Mouse (Mus musculus) skeletal muscle tissue, adult 2 months (tissue): ENCODE data around the gene Cars2.
"Not testable (repeated sequence)": the region's sequence is repeated elsewhere in the genome, so short reads cannot be mapped to it uniquely, and the experiment has no call there.

ENCODE experiments used
- DNase-seq: peaks from one replicate; pipeline ENCODE4 v3.0.0-alpha.2; 2012; ENCODE audit warnings: low read depth, low spot score

The Cars2 gene

DNA sequence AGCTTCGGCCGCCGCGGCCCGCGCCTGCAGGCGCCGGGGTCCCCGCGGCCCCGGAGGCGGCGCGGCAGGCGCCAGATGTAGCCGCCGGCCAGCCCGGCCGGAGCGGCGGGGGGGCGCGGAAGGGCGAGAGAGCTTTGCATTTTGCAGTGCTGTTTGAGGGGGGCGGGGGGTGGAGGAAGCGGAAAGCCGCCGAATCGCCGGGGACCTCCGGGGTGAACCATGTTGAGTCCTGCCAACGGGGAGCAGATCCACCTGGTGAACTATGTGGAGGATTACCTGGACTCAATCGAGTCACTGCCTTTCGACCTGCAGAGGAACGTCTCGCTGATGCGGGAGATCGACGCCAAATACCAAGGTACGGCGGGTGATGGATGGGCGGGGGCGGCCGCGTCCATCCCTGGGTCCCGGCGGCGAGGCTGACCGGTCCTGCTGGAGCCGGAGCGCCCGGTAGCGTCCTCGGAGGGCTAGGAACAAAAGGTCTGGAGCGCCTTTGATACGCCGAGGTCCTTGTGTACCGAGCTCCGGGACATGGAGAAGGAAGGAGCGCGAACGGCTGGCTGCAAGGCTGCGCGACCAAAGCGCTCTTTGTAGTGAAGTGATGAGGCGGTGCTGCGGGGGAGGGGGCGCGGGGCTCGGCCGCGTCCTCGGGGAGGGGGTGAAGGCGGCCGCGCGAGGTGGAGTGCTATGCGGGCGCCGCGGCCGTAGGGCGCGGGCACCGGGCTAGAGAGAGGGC, 6.3 kb upstream of the Cars2 start:
- no peak for DNase-seq

DNA sequence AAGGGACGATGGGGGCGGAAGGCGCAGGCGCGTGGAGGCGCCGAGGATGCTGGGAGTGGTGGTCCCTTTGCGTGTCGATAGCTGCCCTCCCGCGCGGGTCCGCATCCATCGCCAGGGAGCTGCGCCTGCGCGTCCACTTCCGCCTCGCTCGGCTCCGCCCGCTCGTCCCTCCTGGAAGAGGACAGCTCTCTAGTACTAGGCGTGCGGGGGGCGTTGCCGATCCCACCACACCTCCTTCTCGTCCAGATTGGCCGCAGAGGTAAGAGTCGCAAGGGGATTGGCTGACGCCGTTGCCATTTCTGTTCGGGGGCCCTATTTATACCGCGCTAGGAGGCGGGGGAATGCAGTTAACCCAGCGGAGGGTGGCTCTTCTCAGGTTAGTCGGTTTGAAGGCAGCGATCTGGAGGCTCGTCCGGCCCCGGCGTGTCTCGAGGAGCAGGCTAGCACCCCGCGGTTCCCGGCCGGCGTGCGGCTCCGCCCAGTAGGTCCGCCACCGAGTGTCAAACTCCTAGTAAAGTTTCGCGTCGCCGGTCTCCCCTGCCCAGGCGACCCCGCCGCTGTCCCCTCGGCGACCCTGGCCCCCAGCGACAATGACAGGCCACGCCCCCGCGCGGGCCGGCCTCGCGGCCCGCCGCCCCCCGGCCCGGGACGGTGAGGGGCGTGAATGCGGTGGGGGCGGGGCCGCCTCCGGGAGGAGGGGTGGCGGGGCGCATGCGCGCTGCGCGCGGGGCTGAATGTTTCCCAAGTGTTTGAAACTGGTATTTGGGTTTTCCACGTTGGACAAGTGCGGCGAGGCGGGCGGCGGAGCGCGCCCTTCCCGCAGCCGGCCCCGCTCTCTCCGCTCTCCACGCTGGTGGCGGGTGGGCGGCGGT, 5.4 kb upstream of the Cars2 start:
- DNase-seq, result peak; percentile 100

DNA sequence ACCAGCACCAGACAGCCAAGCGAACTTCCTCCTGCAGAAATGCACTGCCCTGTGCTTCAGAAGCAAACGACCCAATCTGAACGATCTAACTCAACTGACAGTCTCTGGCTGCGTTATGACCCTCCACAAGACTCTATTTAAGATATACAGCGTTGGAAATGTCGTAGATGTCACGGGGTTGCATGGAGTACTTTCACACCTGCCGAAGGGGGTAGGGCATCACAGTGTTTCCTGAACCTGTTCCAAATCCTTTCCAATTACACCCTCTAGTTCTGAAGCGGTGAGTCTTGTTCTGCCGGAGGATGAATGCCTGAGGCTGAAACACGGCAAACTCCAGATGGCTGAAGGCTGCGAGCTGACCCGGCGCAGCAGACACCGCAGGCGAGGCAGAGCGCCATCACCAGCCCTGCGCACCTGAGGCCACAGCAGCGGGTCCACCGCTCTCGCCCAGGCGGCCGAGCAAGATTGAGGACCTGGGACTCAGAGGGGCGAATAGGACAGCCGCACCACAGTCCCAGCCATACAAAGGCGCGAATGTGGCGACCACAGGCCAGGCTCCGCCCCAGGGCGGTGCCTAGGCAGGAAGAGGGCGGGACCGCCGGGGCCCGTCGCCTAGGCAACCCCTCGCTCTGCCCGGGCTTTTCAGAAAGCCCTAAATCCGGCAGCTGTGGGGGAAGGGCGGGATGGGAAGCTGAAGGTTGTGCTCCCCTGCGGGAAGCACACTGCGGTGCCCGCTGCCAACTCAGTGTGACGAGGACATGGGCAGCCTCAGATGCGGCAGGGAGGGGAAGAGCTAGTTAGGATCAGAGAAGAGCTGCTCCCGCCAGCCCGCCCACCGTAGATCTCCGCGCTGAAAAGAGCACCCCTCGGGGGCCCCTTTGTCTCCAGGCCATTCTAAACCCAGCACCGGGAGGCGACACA, 4.5 kb upstream of the Cars2 start, which contains the start of gene Ing1:
Ing1 (plus strand) TSS at position 773 of the 921 bp plus-strand sequence.
- DNase-seq, result peak; percentile 91

DNA sequence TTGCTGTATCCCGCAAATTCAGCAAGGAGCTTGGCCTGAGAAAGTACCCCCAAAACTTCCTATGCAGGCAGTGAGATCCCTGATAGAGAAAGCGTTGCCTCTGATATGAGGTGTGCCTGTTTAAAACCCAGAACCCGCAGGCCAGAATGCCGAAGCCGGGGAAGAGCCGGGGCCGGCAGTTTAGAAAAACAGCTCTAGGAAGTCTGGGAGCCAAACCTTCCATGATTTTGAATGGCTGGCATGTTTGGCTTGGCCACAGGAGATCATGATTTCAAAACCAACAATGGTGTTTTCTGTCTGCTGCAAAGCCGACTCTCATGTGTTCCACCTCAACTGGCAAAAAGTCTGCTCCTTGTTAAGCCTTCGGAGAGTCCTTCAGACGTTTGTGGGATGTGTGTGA, 1.8 kb upstream of the Cars2 start:
- no peak for DNase-seq

DNA sequence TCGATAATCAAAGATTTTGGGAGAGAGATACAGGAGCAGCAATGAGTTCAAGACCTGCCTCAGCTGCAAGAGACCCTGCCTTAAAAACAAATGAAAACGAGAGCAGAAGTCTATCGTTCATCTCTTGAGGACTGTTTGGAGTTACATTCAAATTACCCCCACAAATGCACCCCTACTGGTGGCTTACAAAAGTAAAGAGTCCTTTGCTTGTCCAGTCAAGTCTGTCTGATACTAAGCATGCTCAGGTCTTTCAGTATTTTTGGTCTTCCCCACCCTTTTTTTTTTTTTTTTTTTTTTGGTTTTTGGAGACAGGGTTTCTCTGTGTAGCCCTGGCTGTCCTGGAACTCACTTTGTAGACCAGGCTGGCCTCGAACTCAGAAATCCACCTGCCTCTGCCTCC, 914 bp upstream of the Cars2 start:
- not testable (repeated sequence) for DNase-seq

DNA sequence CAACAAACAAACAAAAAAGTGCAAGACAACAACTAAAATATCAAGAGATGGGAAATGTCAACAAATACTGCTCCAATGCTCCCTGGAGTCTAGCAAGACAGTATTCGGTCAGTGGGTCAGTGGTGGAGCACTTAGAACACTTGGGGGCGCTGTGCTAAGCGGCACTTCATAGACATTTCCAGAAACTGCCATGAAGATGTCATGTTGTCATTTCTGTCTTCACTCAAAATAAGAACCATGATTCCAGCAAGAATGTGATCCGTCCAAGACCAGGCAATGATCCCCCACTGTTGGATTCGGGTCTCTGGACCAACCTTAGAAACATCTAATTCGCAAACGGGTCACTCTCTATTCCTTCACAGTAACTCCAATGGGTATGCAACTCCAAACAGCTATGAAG, 877 bp downstream of the Cars2 start:
- no peak for DNase-seq

DNA sequence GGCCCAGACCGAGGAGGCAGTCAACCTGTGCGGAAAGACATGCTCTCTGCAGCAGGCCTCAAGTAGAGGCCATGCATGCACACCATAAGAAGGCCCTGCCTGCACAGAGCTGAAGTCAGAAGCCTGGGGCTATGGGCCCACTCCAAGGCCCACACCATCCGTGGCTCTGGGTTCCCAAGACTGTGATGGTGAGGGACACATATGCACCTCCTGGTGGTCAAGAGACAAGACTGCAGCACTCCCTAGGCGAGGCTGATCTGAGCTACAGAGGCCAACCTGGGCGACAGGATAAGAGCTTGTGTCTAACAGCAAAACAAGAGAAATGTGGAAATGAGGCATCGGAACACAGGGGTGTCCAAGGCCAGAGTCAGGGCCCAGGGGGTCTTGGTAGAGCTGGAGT, 3.5 kb downstream of the Cars2 start:
- DNase-seq, result no peak

DNA sequence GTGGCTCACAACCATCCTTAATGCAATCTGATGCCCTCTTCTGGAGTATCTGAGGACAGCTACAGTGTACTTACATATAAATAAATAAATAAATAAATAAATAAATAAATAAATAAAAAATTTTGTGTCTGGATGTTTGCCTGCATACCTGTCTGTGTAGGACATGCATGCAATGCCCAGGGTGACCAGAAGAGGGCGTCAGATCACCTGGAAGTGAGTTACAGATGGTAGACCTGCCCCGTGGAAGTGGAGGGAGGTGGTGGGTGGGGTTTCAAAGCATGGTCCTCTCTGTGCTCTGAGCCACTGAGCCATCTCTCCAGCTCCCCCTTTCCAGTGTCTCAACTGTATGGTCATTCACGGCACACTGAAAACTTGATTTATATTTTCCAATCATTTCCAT, 6.2 kb downstream of the Cars2 start:
- peak; percentile 54 for DNase-seq

DNA sequence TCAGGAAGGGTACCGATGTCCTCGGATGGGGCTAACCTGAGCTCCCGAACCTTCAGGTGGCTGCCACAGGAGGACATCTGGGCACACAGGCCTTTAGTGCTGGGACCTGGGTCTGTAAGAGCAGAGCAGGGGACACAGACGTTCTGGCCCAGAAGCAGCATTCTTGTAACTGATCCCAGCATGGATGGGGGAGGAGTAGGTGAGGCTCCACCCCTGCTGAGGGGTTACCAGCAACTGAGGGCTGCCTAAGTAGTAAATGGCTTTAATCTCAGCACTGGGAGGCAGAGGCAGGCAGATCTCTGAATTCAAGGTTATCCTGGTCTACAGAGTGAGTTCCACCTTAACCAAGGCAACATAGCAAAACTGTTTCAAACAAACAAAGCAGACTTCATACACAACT, 7.7 kb downstream of the Cars2 start:
- DNase-seq, result no peak

DNA sequence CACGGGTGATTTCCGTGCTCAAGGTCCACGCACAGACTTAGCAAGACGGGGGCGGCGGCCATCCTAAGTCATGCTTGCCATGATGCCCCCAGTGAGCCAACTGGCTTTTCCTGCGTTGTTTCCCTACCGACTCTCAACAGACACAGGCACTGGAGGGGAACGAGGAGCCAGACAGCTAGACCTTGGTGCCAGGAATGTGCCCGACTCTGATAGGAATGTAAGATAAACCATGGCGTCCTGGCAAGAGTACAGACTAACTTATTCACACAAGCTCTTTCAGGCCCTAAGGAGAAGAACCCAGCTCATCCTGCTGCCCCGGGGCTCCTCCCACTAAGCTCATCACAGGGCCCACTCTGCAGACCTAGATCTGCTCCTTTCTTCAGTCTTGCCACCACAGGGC, 8.6 kb downstream of the Cars2 start:
- no peak for DNase-seq

DNA sequence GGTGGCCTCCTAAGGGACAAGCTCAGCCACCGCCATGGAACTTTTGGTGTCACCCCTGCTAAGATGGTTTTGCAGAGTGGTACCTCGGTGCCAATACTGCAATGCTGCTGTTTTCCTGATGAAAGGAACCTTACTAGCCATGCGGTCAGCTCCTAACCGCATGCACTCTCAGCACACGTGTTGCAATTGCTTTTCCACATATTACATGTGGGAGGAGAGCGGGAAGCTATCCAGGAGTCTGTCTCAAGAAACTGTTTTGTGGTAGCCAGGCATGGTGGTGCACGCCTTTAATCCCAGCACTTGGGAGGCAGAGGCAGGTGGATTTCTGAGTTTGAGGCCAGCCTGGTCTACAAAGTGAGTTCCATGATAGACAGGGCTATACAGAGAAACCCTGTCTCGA, 10.4 kb downstream of the Cars2 start:
- DNase-seq, result no peak

DNA sequence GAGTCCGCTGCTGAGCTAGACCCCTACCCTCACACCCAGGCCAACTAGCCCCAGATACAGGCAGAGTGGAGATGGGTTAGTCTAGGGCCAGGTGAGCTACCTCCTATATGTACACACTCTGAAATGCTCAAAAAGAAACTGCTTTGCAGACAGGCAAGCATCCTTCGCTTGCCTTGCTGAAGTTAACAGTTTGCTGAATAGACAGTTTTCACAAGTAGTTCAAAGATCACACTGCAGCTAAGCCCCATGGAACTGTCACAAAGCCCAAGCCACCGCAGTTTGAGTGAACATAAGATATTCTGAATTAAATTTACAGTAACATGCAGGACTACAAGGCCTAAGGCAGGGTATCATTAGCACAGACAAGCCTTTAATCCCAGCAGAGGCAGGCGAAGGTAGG, 11.5 kb downstream of the Cars2 start:
- no peak for DNase-seq

DNA sequence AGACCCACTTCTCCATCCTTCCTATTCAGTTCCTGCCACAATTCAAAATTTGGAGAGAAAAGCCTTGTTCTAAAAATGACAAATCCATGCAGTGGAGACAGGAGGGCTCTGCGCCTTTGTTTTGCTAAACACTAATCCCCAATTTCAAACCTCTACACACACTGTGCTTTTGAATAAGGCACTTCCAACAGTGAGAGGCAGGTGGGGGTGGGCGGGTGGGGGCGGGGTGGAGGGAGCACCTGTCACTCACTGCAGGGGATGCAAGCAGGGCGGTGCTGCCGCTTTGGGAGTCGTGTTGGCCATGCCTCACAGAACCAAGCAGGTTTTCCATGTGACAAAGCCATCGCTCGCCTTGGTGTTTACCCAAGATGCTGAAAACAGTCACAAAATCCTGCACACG, 16.1 kb downstream of the Cars2 start:
- no peak for DNase-seq

DNA sequence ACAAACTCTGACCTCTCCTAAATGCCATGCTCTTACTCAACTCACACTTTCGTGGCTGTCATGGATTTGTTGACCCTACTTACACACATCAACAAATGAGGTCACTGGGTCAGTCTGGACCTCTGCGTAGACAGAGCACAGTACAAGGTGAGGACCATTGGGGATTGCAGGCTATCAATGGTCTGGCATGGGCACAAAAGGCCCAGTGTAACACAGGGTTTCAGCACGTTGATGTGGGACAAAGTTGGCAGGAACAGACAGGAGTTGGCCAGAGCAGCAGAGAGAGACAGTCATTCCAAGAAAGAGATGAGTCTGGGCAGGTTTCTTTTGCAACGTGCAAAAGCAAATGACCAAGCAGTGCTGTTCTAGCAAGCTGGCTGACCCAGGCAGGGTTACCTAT, 19.7 kb downstream of the Cars2 start:
- DNase-seq, result no peak

DNA sequence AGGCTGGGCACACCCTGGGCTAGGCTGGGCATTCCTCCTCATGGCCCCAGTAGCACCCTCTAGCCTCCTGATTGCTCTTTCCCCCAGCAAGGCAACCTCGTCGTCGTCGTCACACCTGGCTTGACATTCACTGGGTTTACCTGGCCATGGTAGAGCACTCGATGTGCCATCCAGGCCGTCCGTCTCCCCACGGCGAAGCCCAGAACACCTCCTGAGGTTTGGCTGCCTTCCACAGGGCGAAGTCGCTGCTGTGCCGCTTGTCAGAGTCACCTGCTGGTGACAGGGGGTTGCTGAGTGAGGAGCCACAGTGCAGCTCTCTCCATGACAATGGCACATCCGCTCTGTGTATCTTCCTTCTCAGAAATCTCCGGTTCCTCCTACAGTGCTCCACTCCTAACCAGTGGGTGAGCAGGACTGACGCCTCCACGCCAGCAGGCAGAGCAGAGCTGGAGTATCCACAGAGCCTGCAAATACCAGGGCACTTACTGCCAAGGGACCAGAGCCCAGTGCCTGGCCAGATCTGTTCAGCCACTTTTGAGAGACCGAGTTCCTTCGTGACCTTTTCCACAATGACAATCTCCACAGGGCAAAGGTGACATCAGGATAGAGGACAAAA, 20.3 kb downstream of the Cars2 start:
- no peak for DNase-seq

DNA sequence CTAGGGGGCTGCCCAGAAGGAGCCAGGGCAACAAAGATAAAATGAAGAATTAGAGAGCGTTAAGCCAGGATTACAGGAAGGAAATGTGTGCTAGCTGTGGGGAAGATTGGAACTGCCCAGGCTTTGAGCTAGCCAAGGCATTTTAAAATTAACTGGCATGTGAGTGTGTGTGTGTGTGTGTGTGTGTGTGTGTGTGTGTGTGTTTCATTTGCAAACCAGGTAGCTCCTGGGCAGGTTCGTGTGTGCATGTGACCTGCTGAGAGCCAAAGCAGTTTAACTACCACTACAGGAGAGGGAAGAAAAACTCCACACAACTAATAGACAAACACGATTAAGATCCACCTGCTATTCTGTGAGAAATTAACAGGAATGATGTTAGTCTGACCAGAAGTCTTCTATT, 27.3 kb downstream of the Cars2 start:
- no peak for DNase-seq

DNA sequence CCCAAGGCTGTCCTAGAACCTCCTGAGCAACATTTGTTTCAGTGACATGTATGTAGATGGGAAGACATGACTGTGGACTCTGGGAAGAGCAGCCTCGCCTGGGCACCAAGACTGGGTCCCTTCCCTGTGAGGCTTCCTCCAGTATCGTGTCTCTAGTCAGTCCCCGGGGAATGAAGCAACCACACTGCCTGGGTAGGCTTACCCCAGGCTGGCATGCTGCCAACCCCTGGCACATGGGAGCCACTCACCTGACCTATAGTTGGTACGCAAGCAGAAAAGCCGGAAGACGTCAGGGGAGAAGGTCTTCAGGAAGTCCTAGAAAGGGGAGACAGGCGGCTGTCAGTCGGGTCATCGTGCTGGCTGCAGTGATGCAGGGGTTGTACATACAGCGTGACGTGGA, 31.9 kb downstream of the Cars2 start:
- peak; percentile 23 for DNase-seq

DNA sequence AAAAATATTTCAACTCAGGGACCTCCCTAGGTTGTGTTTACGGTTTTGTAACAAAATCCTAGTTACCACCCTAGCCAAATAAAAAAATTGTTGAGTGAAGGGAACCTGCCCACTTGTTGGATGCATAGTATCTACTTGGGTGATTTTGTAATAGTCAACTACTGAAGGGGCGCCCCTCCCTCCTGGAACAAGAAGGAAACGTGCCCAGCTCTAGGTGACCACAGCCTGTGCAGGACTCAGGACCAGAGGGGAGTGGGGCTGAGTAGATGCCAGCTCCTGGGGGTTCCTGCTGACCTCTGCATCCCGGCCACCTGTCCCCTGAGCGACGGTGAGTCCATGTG, 32.6 kb downstream of the Cars2 start:
- DNase-seq, result no peak

DNA sequence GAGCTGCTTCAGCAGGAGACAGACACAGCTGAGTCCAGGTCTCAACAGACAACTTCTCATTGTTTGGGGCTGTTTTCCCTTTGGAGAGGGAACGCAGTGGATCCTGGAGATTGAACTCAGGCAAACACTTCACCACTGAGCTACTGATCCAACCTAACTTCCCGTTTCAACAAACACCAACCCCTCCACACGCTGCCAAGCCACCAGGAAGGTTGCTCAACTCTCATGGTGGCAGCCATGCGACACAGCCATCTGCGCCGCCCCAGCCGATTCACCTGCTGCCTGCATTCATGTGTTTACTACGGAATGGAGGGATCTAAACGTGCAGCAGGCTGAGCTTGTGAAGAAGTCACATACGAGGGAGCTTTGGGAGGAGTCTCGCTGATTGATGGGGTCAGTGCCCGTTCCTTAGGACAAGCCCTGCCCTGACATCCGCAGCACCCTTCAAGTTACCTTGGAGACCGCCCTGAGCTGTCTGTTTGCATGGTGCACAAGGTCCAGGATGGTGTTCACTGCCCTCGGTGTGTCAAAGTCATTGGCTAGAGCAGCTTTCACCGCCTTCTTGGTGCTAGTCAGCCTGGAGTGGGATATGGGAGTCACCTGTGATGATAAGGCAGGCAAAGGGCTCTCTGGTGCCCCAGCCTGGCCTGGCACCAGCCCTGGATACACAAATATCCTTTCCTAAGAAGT, 33.1 kb downstream of the Cars2 start:
- no peak for DNase-seq

DNA sequence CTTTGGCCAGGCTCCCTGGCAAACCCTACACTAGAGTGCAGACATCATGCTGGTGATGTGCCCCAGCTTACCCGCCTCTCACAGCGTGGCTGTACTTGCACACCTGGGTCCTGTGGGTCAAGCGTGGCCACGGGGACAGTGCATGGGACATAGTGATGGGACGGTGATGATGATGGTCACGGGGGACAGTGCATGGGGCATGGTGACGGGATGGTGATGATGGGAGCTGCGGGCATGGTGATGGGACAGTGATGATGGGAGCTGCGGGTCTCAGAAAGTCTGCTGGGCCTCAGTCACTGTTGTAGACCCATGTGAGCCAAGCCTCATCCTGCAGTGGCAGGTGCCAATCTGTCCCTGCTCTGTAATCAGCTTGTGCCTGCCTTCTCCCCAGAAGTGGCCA, 34.3 kb downstream of the Cars2 start:
- no peak for DNase-seq

DNA sequence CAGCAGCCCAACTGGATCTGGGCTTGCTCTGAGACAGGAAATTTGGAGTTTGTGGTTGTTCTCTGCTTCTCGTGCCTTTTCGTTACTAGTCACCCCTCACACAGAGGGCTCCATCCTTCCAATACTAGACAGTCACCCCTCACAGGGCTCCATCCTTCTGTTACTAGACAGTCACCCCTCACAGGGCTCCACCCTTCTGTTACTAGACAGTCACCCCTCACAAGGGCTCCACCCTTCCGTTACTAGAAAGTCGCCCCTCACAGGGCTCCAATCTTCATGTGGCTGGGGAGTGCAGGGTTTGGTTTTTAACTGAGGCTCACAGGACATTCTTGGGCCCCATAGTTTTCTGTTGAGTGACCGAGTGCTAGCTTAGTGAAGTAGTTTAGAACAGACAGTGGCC, 37.3 kb downstream of the Cars2 start:
- no peak for DNase-seq
